Mouse (Mus musculus) activated CD4-positive, CD25-positive, alpha-beta regulatory T cell, adult 9 weeks (primary cell): ENCODE results near the gene Tsc22d1. TPM values are rescaled to one million over a fixed set of nuclear protein-coding genes. Genes with fewer than 3 reads are reported as not detected.

Experiments used
- polyA plus RNA-seq: library from polyadenylated mRNA; unstranded; fragments of 100-300 nt; shearing (Covaris generic); gene quantifications from one replicate; pipeline ENCODE4 v1.2.1, GENCODE M21; 2017

Gene Tsc22d1
- 7.7 TPM for polyA plus RNA-seq

DNA sequence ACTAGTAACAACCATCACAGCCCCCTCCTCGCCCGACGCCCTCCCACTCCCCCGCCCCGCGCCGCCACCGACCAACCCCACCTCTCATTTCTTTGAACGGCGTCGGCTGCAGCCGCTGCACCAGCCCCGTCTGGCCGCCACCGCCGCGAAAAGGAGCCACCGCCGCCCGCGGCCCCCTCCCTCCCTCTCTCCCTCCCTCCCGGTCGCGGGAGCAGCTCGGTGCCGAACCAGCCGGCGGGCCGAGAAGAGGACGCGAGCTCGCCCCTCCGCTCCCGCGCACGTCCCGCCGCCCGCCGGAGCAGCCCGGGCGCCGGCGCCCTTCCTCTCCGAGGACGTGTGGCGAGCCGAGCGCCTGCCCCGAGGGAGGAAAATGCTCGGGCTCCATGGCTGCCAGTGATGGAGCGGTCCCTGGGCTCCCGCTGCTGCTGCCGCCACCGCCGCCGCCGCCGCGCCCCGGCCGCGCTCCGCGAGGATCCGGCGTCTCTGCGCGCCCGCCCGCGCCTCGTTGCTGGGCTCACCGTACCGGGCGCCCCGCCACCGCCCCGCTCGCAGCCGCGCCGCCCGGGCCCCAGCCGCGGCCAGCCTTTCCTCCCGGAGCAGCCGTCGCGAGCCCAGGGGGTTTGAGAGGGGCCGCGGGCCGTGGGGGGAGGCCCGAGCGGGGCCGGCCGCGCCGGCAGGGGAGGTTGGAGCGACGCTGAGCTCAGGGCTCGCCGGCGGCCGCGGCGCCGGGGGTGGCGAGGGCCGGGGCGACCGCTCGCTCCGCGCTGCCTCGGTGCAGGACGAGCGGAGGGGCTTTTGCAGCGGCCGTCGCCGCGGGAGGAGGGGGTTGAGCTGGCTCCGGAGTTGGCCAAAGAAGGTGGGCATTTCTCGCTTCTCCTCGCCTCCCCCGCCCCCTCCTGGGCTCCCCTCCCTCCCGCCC is at the start of gene Tsc22d1:
Tsc22d1 (plus strand) TSS at position 100 of the 919 bp plus-strand sequence.

DNA sequence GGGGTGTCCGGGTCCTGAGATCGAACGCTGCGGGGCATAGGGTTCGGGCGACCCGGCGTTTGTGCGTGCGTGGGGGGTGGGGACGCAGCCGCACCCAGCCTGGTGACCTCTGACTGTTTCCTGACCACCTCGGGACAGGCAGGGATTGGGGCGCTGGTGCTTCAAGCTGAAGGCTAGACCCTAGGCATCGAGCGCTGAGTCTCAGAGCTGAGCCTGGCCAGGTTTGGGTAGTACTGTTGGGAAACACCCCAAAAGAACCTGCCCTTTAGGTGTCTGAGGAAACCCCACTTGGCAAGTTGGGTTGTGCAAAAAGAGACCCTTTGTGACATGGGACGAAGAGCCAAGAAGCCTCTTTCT is 142.1 kb downstream of the Tsc22d1 start, which contains the start of gene Serp2:
Serp2 (minus strand) TSS at position 38 of the 357 bp plus-strand sequence.

Other genes starting within 250 kb of the Tsc22d1 start
- gene Serp2, start 141.9 kb downstream of the Tsc22d1 start, polyA plus RNA-seq = 3.7 TPM